Mouse (Mus musculus) limb, embryonic 14.5 days (tissue): Measurements from ENCODE around the gene Mtmr10. TPM values are rescaled to one million over a fixed set of nuclear protein-coding genes. Genes with fewer than 3 reads are reported as not detected.

ENCODE experiments used
- ATAC-seq: fragments of 200-750 bp; cut with Nextera tagmentation; 2 replicates; pipeline ENCODE4 v1.8.0; 2017; ENCODE audit warnings: low read depth, moderate number of reproducible peaks, moderate TSS enrichment; ENCODE audit not compliant: low FRiP score
- DNase-seq: peaks from one replicate; pipeline ENCODE4 v3.0.0-alpha.2; 2015; ENCODE audit warnings: low spot score
- H3K27ac ChIP-seq: fragments of 300-500 bp; sonication (generic); replicated peaks from 2 replicates; pipeline ENCODE4 v1.5.1; 2014; ENCODE audit warnings: low read depth, mild to moderate bottlenecking, low read length, moderate library complexity, mixed read lengths
- H3K27me3 ChIP-seq: fragments of 300-500 bp; sonication (generic); 2 replicates; pipeline ENCODE4 v1.6.1; 2014; ENCODE audit warnings: low read length, mixed read lengths; ENCODE audit not compliant: control insufficient read depth, insufficient read depth
- H3K36me3 ChIP-seq: fragments of 300-500 bp; sonication (generic); 2 replicates; pipeline ENCODE4 v1.6.1; 2014; ENCODE audit warnings: mild to moderate bottlenecking, low read length, moderate library complexity, mixed read lengths; ENCODE audit not compliant: control insufficient read depth, insufficient read depth
- H3K4me1 ChIP-seq: fragments of 300-500 bp; sonication (generic); 2 replicates; pipeline ENCODE4 v1.6.1; 2014; ENCODE audit warnings: antibody characterized with exemption, low read length, mixed read lengths; ENCODE audit not compliant: control insufficient read depth, insufficient read depth
- H3K4me2 ChIP-seq: fragments of 300-500 bp; sonication (generic); replicated peaks from 2 replicates; pipeline ENCODE4 v1.6.1; 2014; ENCODE audit warnings: low read depth, mild to moderate bottlenecking, low read length, moderate library complexity; ENCODE audit not compliant: severe bottlenecking
- H3K4me3 ChIP-seq: fragments of 300-500 bp; sonication (generic); replicated peaks from 2 replicates; pipeline ENCODE4 v1.5.1; 2014; ENCODE audit warnings: low read length
- H3K9ac ChIP-seq: fragments of 300-500 bp; sonication (generic); 2 replicates; pipeline ENCODE4 v1.6.1; 2014; ENCODE audit warnings: mild to moderate bottlenecking, low read depth, low read length, moderate library complexity; ENCODE audit not compliant: severe bottlenecking
- H3K9me3 ChIP-seq: fragments of 300-500 bp; sonication (generic); 2 replicates; pipeline ENCODE4 v1.6.1; 2016; ENCODE audit warnings: low read length; ENCODE audit not compliant: control insufficient read depth
- POLR2A ChIP-seq: fragments of 200-500 bp; IDR thresholded peaks from 2 replicates; pipeline ENCODE4 v1.8.0; 2012; ENCODE audit warnings: inconsistent platforms, mild to moderate bottlenecking, moderate library complexity, borderline replicate concordance; ENCODE audit not compliant: insufficient read depth, insufficient read length; ENCODE audit errors: extremely low read depth
- WGBS: fragments of 180-500 bp; shearing (Covaris S2); extraction: QIAGEN DNeasy Blood & Tissue Kit; methylation state at CpG from one replicate; pipeline ENCODE4 v1.1.7; 2014; 5-methylcytosine and 5-hydroxymethylcytosine counted together
- microRNA-seq: library from miRNA; unstranded; fragments of <30 nt; microRNA quantifications from one replicate; pipeline ENCODE4, GENCODE M21; 2016
- polyA plus RNA-seq, 2 experiments: library from polyadenylated mRNA; depleted of rRNA in 1 of 2; stranded (reverse) in 1 of 2; unstranded in 1 of 2; fragments of >200 nt; fragmentation: Nextera tagmentation in 1 of 2; extraction: Ambion mirVana in 1 of 2; gene quantifications; 2 replicates each; pipeline versions ENCODE4 v1.2.1 to v1.2.3; 2012 to 2014

Mtmr10 gene
- polyA plus RNA-seq, 2 experiments = 10.0 to 15.8 TPM

GRCm38 (mm10) chr7:64371940-64372878, 84.8 kb downstream of the Mtmr10 start:
- peaks cover 5% of the 10 kb centered on the region; the same call in 1 of the 2 replicates for H3K4me1 ChIP-seq
- DNase-seq = no peak
- no peak overlapping the region for H3K27ac ChIP-seq
- no peak for ATAC-seq
- H3K4me3 ChIP-seq = no peak overlapping the region
- no peak overlapping the region for H3K4me2 ChIP-seq
- H3K27me3 ChIP-seq = no peaks in the 10 kb centered on the region
- H3K36me3 ChIP-seq = peaks cover 41% of the 10 kb centered on the region
- 88% methylated on average over 23 of the region's 23 CpGs for WGBS
- H3K9me3 ChIP-seq = no peaks in the 10 kb centered on the region
- H3K9ac ChIP-seq = no peak overlapping the region
- TF ChIP-seq POLR2A = no peak

DNA sequence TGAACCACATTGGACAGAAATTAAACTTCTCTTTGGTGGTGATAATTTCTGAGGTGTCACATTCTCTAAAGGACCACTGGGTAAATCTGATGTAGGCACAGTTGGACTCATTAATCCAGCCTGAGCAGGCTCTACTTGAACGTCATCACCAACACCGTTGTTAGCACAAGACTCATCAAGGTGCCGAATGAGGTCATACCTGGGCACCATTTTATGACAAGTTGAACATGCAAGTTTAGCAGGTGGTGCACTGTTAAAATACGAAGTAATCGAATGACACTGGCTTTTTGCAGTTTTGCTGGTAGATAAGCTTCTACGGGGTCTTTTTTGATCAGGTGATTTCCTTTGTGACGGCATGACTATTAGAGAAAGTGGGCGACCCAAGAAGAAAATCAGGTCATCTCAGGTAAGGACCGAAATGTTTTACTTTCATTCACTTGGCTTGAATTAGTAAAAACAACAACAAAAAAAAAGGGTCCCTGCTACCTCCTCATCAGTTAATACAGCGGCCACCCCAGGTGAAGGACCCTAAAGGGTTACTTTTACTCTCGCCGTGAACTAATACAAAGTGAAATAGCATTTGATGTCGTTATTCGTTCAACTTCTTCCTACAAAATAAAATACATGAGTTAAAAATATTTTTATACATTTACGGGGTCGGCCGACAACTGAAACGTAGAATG, 85.8 kb downstream of the Mtmr10 start:
- H3K4me2 ChIP-seq = peak overlapping the region; percentile 55
- H3K9ac ChIP-seq = peak overlapping the region; percentile 70
- H3K4me1 ChIP-seq = peaks cover 5% of the 10 kb centered on the region; the same call in 1 of the 2 replicates
- H3K27me3 ChIP-seq = no peaks in the 10 kb centered on the region
- peak overlapping the region; percentile 55 for H3K4me3 ChIP-seq
- DNase-seq = no peak
- peak; percentile 27; the same call in 1 of the 2 replicates for ATAC-seq
- H3K9me3 ChIP-seq = no peaks in the 10 kb centered on the region
- H3K36me3 ChIP-seq = peaks cover 43% of the 10 kb centered on the region
- peak overlapping the region; percentile 94 for H3K27ac ChIP-seq
- WGBS = 8% methylated on average over 18 of the region's 18 CpGs
- TF ChIP-seq POLR2A = no peak

DNA sequence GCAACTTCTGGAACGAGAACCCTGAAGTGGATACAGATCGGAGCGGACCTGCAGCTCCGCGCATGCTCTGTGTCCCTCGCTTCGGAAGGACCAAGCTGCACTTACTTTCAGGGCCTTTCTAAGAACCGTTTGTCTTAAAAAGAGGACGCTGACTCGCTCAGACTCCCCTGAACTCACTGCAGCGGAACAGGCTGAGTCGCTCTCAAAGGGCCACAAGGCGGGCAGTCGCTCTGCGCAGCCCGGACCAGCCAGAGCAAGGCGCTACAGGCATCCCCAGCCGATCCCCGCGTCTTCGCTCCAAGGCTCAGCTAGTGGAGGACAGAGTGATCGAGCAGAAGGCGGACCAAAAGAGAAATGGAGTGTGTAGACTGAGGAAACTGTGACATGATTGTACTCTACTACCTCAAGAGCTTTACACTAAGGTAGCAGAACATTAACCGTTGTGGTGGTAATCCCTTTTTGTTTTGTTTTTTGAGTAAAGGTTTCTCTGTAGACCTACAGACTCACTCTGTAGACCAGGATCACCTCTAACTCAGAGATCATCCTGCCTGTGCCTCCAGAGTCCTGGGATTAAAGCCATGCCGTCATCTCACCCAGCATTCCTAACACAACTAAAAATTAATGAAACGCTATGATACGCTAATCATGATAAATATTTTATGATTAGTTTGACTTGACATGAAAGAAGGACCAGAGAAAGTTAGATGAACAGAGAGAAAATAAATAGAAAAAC, 86.5 kb downstream of the Mtmr10 start, which contains the start of gene Fan1:
Fan1 (minus strand) TSS at position 266 of the 733 bp plus-strand sequence.
- peaks cover 43% of the 10 kb centered on the region for H3K36me3 ChIP-seq
- no peaks in the 10 kb centered on the region for H3K9me3 ChIP-seq
- 7% methylated on average over 27 of the region's 27 CpGs for WGBS
- peaks cover 5% of the 10 kb centered on the region; the same call in 1 of the 2 replicates for H3K4me1 ChIP-seq
- H3K4me2 ChIP-seq = peak within 1 kb of the TSS; percentile 55
- peak within 1 kb of the TSS; percentile 94 for H3K27ac ChIP-seq
- peak within 1 kb of the TSS; percentile 55 for H3K4me3 ChIP-seq
- TF ChIP-seq POLR2A = peak; percentile 94; the same call in 1 of the 2 replicates
- H3K27me3 ChIP-seq = no peaks in the 10 kb centered on the region
- DNase-seq (peak; percentile 87), ATAC-seq (peak; percentile 94)
- H3K9ac ChIP-seq = peak within 1 kb of the TSS; percentile 70

Small RNAs within 50 kb of the gene (microRNA-seq; reads per million reads assigned to microRNA genes)
- gene Mir6416 = not detected

Other genes with a start within 250 kb of the Mtmr10 start
- 0.52 and 1.1 TPM in 2 replicates for gene Trpm1, start 133.8 kb upstream of the Mtmr10 start, polyA plus RNA-seq (2012; rRNA removed)
- gene Trpm1, start 133.8 kb upstream of the Mtmr10 start, polyA plus RNA-seq (2014; fragmentation: Nextera tagmentation; extraction: Ambion mirVana) = 0.33 and 0.85 TPM in 2 replicates
- gene Fan1, start 86.4 kb downstream of the Mtmr10 start, polyA plus RNA-seq (2012; rRNA removed) = 4.7 and 5.1 TPM in 2 replicates
- gene Fan1, start 86.4 kb downstream of the Mtmr10 start, polyA plus RNA-seq (2014; fragmentation: Nextera tagmentation; extraction: Ambion mirVana) = 5.1 and 5.8 TPM in 2 replicates
- 8.7 and 20.6 TPM in 2 replicates for gene Mphosph10, start 104.6 kb downstream of the Mtmr10 start, polyA plus RNA-seq (2012; rRNA removed)
- 38.9 and 39.6 TPM in 2 replicates for gene Mphosph10, start 104.6 kb downstream of the Mtmr10 start, polyA plus RNA-seq (2014; fragmentation: Nextera tagmentation; extraction: Ambion mirVana)
- gene Mcee, start 105.0 kb downstream of the Mtmr10 start, polyA plus RNA-seq (2012; rRNA removed) = 26.9 and 37.8 TPM in 2 replicates
- 62.2 and 64.8 TPM in 2 replicates for gene Mcee, start 105.0 kb downstream of the Mtmr10 start, polyA plus RNA-seq (2014; fragmentation: Nextera tagmentation; extraction: Ambion mirVana)
- gene Apba2, start 214.1 kb downstream of the Mtmr10 start, polyA plus RNA-seq (2012; rRNA removed) = 10.3 and 15.2 TPM in 2 replicates
- gene Apba2, start 214.1 kb downstream of the Mtmr10 start, polyA plus RNA-seq (2014; fragmentation: Nextera tagmentation; extraction: Ambion mirVana) = 7.4 and 9.7 TPM in 2 replicates